Mouse (Mus musculus) embryo, embryonic 11 days (tissue): ENCODE measurements around the gene Olfr1167.
"Not testable (repeated sequence)": the region's sequence is repeated elsewhere in the genome, so short reads cannot be mapped to it uniquely, and the experiment has no call there.

Experiments
- DNase-seq: peaks from one replicate; pipeline ENCODE4 v3.0.0-alpha.2; 2015

Gene Olfr1167

DNA sequence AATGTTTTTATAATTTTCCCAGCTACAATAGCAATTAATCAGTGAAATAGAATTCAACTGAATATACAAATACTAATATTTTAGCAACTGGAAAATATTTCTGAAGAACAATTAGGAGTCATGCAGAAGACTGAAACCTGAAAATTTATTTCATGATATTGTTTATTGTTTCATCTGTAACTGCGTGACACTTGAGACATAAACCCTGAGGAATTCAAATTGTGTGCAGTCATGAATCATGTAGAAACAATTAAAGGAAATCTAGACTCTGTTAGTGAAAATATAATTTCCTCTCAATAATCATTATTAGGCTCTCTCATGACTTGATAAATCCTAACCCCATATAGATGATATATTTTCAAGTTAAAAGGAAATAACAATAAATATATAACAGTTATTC lies at the start of gene Olfr1167:
Olfr1167 (minus strand) TSS at position 101 of the 400 bp plus-strand sequence.
- not testable (repeated sequence) for DNase-seq

DNA sequence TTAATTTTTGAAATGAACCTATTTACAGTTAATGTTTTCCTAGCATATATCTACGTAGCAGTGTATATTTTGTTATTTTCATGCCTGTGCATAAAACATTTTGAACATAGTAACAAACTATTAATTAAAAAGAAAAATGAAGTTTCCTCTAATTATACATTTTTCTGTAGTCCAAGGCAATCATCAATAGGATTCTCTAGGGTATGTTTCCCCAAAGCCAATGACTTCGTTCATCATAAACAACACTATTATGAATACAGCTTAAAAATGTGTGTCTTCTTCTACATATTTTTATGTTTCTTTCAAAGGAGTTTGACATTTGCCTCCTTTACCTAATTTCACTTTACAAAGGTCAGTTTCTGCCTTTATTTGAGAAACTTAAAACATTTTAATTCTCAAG lies 26.6 kb upstream of the Olfr1167 start, which contains the start of gene Olfr1168:
Olfr1168 (plus strand) TSS at position 301 of the 400 bp plus-strand sequence.
- no peak for DNase-seq

DNA sequence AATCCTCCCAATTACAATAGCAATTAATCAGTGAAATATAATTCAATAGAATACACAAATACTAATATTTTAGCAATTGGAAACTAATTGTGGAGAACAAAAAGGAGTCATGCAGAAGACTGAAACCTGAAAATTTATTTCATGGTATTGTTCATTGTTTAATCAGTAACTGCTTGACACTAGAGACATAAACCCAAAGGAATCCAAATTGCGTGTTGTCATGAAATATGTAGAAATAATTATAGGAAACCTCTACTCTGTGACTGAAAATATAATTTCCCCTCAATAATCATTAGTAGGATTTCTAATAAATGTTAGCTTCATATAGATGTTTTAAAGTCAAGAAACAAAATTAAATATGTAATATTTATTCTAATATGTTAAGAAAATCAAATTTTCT lies 26.8 kb downstream of the Olfr1167 start, which contains the start of gene Olfr1166:
Olfr1166 (minus strand) TSS at position 101 of the 400 bp plus-strand sequence.
- no peak for DNase-seq
